In genomic region chr14:46718483-46718922, GRCm38 (mm10) we compare ENCODE assay signal across 19 mouse cellular contexts. TPM values are rescaled to one million over a fixed set of nuclear protein-coding genes. Genes with fewer than 3 reads are reported as not detected.
DNase-seq lines count a peak whose midpoint lies in the region; ATAC-seq lines count a peak whose summit lies in the region.
"Had no signal": no experiment of that assay in that cellular context is flagged by ENCODE, and none has a peak within 500 bp of the region (broad histone marks: within the 10 kb centered on the region; RNA-seq: fewer than 3 reads in every experiment).

No protein-coding gene starts in this region.

- WGBS in hindbrain, embryonic 11.5 days = 64% methylated on average over 12 of the region's 12 CpGs
- WGBS in hindbrain, embryonic 12.5 days = 60% methylated on average over 12 of the region's 12 CpGs
- WGBS in limb, embryonic 10.5 days = 11% methylated on average over 12 of the region's 12 CpGs

- H3K36me3 ChIP-seq in hindbrain, embryonic 11.5 days (ENCODE audit: control insufficient read depth, insufficient read depth, low read length) = no peaks in the 10 kb centered on the region
- H3K36me3 ChIP-seq in hindbrain, embryonic 12.5 days = no peaks in the 10 kb centered on the region
- H3K36me3 ChIP-seq in limb, embryonic 10.5 days = no peaks in the 10 kb centered on the region
- H3K36me3 ChIP-seq: heart, embryonic 13.5 days had no signal

- H3K9ac ChIP-seq in hindbrain, embryonic 11.5 days (ENCODE audit: low read depth, low read length) = no peak overlapping the region
- no peak overlapping the region for H3K9ac ChIP-seq in hindbrain, embryonic 12.5 days
- H3K9ac ChIP-seq: heart, embryonic 13.5 days had no signal

- no peaks in the 10 kb centered on the region for H3K4me1 ChIP-seq in hindbrain, embryonic 11.5 days (replicated peaks; ENCODE audit: control insufficient read depth, insufficient read depth, low read length)
- H3K4me1 ChIP-seq in hindbrain, embryonic 12.5 days = no peaks in the 10 kb centered on the region
- H3K4me1 ChIP-seq in limb, embryonic 10.5 days = peaks cover 47% of the 10 kb centered on the region

- H3K4me2 ChIP-seq in hindbrain, embryonic 11.5 days (replicated peaks; ENCODE audit: low read depth, low read length) = no peak overlapping the region
- no peak overlapping the region for H3K4me2 ChIP-seq in hindbrain, embryonic 12.5 days (replicated peaks)
- H3K4me2 ChIP-seq: heart, embryonic 13.5 days had no signal

- no peaks in the 10 kb centered on the region for H3K27me3 ChIP-seq in hindbrain, embryonic 11.5 days (ENCODE audit: control insufficient read depth, insufficient read depth, low read length)
- peaks cover 3% of the 10 kb centered on the region; the same call in 1 of the 2 replicates for H3K27me3 ChIP-seq in hindbrain, embryonic 12.5 days
- peaks cover 38% of the 10 kb centered on the region for H3K27me3 ChIP-seq in limb, embryonic 10.5 days (ENCODE audit: low read depth, poor library complexity, severe bottlenecking)
- H3K27me3 ChIP-seq: heart, embryonic 13.5 days had no signal

- no peak overlapping the region for H3K27ac ChIP-seq in hindbrain, embryonic 11.5 days (ENCODE audit: low read depth, low read length)
- no peak overlapping the region for H3K27ac ChIP-seq in hindbrain, embryonic 12.5 days
- peak overlapping the region; percentile 80 for H3K27ac ChIP-seq in limb, embryonic 10.5 days
- H3K27ac ChIP-seq: heart, embryonic 13.5 days; macrophage had no signal

- no peaks in the 10 kb centered on the region for H3K9me3 ChIP-seq in hindbrain, embryonic 11.5 days (ENCODE audit: control insufficient read depth, low read length)
- H3K9me3 ChIP-seq in hindbrain, embryonic 12.5 days (replicated peaks) = no peaks in the 10 kb centered on the region
- no peaks in the 10 kb centered on the region for H3K9me3 ChIP-seq in limb, embryonic 10.5 days (replicated peaks)
- H3K9me3 ChIP-seq: heart, embryonic 13.5 days had no signal

- no peak for ATAC-seq in hindbrain, embryonic 11.5 days (ENCODE audit: low FRiP score)
- ATAC-seq in hindbrain, embryonic 12.5 days (ENCODE audit: low FRiP score) = no peak
- ATAC-seq in megakaryocyte, adult 5-6 weeks (ENCODE audit: poor library complexity, severe bottlenecking) = no peak
- ATAC-seq: intestine, embryonic 16.5 days had no signal

- peak; percentile 27 for DNase-seq in hindbrain, embryonic 11.5 days (ENCODE audit: low spot score)
- peak; percentile 9 for DNase-seq in 416B (ENCODE audit: low read depth)
- peak; percentile 83 for DNase-seq in embryo, embryonic 11 days
- DNase-seq in limb, embryonic 10.5 days (ENCODE audit: low spot score) = peak; percentile 84
- DNase-seq in urinary bladder, postnatal 14 days (ENCODE audit: low spot score) = no peak
- DNase-seq in urinary bladder, postnatal 36 days (ENCODE audit: low spot score in 2 of 2) = no peak
- DNase-seq: cerebellum, adult 11 months; cerebellum, postnatal 25 days; heart, postnatal 4 days; kidney, postnatal 36 days; lung, adult 2 months; right cerebral cortex, postnatal 14 days had no signal

- H3K4me3 ChIP-seq in hindbrain, embryonic 11.5 days (ENCODE audit: low read depth, low read length) = no peak overlapping the region
- H3K4me3 ChIP-seq in hindbrain, embryonic 12.5 days = no peak overlapping the region
- no peak overlapping the region for H3K4me3 ChIP-seq in limb, embryonic 10.5 days
- H3K4me3 ChIP-seq: heart, embryonic 13.5 days; myocyte had no signal

RNA-seq across cellular contexts. Expression of gene Cdkn3, which starts 41.8 kb away (rescaled TPM):
- polyA plus RNA-seq in hindbrain, embryonic 11.5 days (2014; fragmentation: Nextera tagmentation; extraction: Ambion mirVana) = 43.7 and 53.2 TPM in 2 replicates
- 27.9 and 29.9 TPM in 2 replicates for polyA plus RNA-seq in hindbrain, embryonic 12.5 days (2016; fragmentation: Nextera tagmentation; extraction: Ambion mirVana)
- 36.0 and 39.0 TPM in 2 replicates for polyA plus RNA-seq in limb, embryonic 10.5 days (2016; fragmentation: Nextera tagmentation; extraction: Ambion mirVana)
- total RNA-seq in megakaryocyte, adult 5-6 weeks (2015) = 87.6 and 98.3 TPM in 2 replicates
- total RNA-seq in megakaryocyte, adult 5-6 weeks (2017) = 83.9 and 94.2 TPM in 2 replicates
- total RNA-seq: liver, adult 2 months had no signal

Comparison
In these comparisons a context has a peak if more than half of its experiments do, and no peak if none do; other contexts are left out.
1. DNase-seq: peak in hindbrain, embryonic 11.5 days (single experiment), 416B (single experiment), embryo, embryonic 11 days (single experiment) and limb, embryonic 10.5 days (single experiment); none in urinary bladder, postnatal 14 days (single experiment) and urinary bladder, postnatal 36 days (0 of 2).